Mouse (Mus musculus): ENCODE data around the gene Tlk2. TPM values are rescaled to one million over a fixed set of nuclear protein-coding genes. Genes with fewer than 3 reads are reported as not detected.

The Tlk2 gene
- total RNA-seq, 2 experiments from 2014 or later: 62.8 to 67.2 TPM

- no peak for DNase-seq (ENCODE audit: low spot score in 2 of 2)
Observed at GRCm38 (mm10) chr11:105247321-105247720, 68.7 kb downstream of the Tlk2 start.

- DNase-seq (ENCODE audit: low spot score in 2 of 2): no peak
Observed at GRCm38 (mm10) chr11:105259733-105260132, 81.1 kb downstream of the Tlk2 start.

GRCm38 (mm10) chr11:105261116-105261515, 82.5 kb downstream of the Tlk2 start:
- DNase-seq (ENCODE audit: low spot score in 2 of 2): no peak

GRCm38 (mm10) chr11:105261601-105262351, 83.2 kb downstream of the Tlk2 start:
- no peak for DNase-seq (ENCODE audit: low spot score in 2 of 2)

- no peak for DNase-seq (ENCODE audit: low spot score in 2 of 2)
Observed at GRCm38 (mm10) chr11:105264506-105264905, 85.9 kb downstream of the Tlk2 start.

- DNase-seq (ENCODE audit: low spot score in 2 of 2): no peak
Observed at GRCm38 (mm10) chr11:105264988-105265387, 86.4 kb downstream of the Tlk2 start.

DNA sequence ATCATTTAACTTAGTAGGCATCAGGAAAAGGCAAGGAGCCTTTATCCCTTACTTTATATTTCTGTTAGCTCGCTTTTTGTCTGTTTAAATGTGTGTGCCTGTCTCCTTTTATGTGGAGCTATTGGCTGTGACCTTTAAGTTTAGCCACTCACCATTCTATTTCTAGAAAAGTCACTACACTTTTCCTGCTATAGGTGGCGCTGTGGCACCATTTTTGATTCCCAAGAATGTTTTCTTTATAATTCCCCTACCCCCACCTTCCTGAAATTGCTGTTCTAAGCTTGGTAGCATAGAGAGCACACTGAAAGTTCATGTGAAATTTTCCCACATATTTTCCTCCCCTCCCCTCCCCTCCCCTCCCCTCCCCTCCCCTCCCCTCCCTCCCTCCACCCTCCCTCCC, 91.5 kb downstream of the Tlk2 start:
- peak in 1 of 2 experiments; percentile 14 for DNase-seq (ENCODE audit: low spot score in 2 of 2)

- no peak for DNase-seq (ENCODE audit: low spot score in 2 of 2)
Observed at GRCm38 (mm10) chr11:105280456-105280855, 101.8 kb downstream of the Tlk2 start.

DNA sequence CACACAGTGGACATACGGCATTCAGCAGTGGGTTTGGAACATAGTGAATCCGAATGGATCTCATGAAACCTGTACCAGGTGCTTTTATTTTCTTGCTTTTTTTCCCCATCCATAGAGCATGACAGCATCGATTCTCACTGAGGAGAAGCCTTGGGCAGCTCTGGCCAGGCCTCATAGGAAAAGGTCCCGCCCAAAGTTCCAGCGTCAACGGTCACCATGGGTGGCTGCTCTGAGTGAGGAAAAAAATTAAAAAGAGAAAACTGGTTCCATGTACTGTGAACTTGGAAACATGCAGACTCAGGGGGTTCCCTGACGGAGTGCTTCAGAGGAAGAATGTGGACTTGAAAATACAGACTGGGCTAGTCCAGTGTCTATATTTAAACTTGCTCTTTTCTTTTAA, 102.7 kb downstream of the Tlk2 start:
- DNase-seq (ENCODE audit: low spot score in 2 of 2): no peak

- no peak for DNase-seq (ENCODE audit: low spot score in 2 of 2)
Observed at GRCm38 (mm10) chr11:105281763-105282459, 103.3 kb downstream of the Tlk2 start.

GRCm38 (mm10) chr11:105282460-105282859, 103.9 kb downstream of the Tlk2 start:
- no peak for DNase-seq (ENCODE audit: low spot score in 2 of 2)

GRCm38 (mm10) chr11:105283016-105283415, 104.4 kb downstream of the Tlk2 start:
- DNase-seq (ENCODE audit: low spot score in 2 of 2): no peak

DNA sequence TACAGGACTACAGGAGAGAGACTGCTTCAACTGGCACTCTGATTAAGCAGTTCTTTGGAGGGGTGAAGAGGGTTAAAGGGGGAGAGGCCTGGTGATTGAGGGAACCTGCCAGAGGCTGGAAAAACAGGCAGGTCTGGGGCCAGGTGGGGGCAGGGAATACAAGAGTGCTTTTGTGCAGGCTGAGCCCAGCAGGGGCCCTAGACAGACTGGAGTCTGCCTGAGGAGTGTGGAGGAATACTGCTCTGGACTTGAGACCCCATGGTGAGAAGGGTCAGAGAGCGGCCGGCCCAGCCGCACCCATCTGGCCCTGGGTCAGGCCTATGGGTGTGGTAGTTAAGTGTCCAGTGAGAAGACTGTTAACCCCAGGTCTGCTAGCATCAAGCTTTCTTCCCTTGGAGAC, 107.1 kb downstream of the Tlk2 start:
- no peak for DNase-seq (ENCODE audit: low spot score in 2 of 2)

- DNase-seq (ENCODE audit: low spot score in 2 of 2): no peak
Observed at GRCm38 (mm10) chr11:105289403-105289802, 110.8 kb downstream of the Tlk2 start.

DNA sequence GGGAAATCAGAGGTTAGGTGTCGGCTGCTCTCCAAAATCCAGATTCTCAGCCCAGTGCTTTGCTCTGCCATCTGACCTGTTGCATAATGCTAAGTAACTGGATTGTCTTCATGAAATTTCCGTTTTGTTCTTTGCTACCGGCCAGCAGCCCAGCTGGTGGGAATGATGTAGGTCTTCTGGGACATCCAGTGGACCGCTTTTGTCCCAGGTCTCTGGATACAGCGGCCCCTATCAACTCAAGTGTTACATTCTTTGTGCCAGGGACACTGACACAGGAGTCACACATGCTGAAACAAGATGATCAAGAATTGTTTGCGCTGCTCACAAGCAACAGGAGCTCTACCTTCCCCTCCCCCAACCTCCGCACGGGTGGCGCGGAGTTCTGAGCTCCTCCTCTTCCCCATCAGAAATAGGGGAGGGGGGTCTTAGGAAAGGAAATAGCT, 113.1 kb downstream of the Tlk2 start:
- no peak for DNase-seq (ENCODE audit: low spot score in 2 of 2)

DNA sequence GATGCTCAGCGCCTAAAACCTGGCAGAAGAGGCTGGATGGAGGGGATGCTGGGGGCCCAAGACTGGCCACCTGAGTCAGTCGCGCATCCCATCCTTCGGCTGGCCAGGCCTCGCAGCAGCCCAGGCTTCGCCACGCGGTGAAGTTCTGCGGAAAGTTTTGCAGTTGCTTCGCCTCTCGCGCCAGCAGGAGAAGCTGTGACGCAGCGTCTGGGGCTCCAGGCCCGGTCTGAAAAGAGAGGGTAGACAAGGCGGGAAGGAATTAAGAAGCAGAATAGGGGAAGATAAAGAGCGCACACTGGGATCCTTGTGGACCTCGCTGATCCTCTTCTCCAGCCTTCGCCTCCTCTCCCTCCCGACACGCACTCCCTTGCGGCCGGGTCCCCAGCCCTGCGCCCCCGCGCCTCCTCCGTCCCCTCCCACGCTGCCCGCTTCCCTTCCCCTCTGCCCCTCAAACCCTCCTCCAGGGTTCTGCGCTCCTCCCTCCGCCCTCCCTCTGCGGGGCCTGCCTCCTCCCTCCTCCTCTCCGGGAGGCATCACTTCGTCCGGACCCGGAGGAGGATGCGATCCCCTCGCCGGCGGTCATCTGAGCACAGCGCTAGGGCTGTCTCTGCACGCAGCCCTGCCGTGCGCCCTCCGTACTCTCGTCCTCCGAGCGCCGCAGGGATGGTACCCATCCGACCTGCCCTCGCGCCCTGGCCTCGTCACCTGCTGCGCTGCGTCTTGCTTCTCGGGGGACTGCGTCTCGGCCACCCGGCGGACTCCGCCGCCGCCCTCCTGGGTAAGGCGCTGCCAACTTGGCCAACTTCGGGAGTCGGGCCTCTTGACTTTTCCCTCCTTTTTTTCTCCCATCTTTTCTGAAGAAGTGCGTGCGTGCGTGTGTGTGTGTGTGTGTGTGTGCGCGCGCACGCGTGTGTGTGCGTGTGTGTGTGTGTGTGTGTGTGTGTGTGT, 113.8 kb downstream of the Tlk2 start, which contains the start of gene Mrc2:
TSS of gene Mrc2 (plus strand) at position 520 of the 948 bp plus-strand sequence.
- no peak for DNase-seq (ENCODE audit: low spot score in 2 of 2)

DNA sequence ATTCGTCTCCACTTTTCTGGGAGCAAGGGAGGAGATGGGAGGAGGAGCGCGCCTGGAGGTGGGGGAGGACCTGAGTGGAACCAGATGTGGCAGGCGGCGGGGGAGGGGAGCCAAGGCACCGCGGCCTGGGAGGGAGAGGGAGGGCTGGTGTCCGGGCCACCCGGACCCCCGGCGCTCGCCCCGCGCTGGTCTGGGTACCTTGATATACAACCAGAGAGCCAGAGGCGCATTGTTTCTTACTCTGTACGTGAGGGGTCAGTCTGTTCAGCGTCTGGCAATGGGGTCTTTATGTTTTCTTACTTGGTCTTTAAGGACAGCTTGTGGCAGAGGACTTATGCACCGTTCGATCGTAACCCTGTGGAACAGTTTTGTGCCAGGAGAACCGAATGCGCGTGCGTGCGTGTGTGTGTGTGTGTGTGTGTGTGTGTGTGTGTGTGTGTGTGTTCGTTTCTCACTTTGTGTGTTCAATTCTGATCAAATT, 114.5 kb downstream of the Tlk2 start:
- no peak for DNase-seq (ENCODE audit: low spot score in 2 of 2)

DNA sequence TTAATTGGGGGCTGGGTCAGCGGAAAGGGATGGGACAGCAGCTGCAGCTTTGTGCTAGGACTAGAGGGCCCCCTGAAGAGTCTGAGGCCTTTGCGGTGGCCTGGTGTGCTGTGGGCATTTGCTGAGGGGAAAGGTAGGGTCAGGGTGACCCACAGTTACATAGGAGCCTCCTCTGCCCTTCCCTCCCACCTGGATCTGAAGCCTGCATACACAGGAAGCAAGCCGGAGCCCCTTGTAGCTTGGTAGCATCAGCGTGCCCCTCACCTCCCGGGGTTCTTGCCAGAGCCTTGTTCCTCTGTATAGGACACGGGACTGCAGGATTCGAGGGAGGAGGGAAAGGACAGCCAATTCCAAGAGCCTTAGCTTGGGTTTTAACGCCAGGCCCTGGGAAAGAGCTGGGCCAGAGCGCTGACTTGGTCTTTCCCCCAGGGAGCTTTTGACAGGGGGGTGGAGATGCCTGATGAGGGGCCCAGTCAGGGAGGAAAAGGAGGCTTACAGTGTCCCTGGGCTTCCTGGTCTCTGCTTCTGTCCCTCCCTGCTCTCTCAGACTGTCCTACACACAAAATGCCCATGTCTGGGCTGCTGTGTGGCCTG, 115.4 kb downstream of the Tlk2 start:
- no peak for DNase-seq (ENCODE audit: low spot score in 2 of 2)

DNA sequence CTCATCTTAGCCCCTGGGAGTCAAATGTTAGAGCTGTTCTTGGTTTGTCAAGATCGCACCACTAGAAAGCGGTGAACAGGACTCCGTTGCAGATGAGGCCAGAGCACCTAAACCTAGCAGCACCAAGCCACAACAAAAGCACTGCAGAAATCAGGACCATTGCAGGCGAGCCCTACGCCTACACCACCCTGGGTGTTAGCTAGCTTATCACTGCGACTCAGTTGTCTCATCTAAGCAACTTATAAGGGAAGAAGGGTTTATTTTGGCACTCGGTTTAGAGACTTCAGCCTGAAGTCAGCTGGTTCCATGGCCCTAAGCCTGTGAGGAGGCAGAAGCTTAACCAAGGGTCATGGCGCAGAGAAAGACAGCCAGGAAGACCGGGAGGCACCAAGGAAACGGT, 117.5 kb downstream of the Tlk2 start:
- DNase-seq (ENCODE audit: low spot score in 2 of 2): no peak

- DNase-seq (ENCODE audit: low spot score in 2 of 2): no peak
Observed at GRCm38 (mm10) chr11:105310197-105310596, 131.6 kb downstream of the Tlk2 start.

Data from adrenal gland, postnatal 4 days (tissue).